Mouse (Mus musculus) cerebellum, adult 9-11 months (tissue): ENCODE measurements around the gene D10Jhu81e.

Experiments
- DNase-seq: peaks from one replicate; pipeline ENCODE4 v3.0.0; 2022

Gene D10Jhu81e

DNA sequence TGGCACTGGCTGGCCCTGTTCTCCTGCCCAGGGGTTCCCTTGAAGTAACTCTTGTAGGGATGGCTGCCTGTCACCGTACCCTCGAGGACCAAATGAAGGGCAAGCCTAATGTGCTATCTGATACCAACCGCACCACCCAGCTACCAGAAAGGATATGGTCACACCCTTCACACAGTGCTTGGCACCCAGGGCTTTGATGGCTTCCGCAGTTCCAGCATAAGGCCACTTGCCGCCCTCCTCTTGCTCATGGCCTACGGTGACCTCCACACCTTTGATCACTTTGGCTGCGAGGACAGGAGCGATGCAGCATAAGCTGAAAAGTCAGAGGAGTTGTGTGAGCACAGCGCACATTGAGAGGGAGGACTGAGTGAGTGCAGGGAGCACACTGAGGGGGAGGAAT, 6.3 kb downstream of the D10Jhu81e start:
- peak; percentile 54 for DNase-seq

DNA sequence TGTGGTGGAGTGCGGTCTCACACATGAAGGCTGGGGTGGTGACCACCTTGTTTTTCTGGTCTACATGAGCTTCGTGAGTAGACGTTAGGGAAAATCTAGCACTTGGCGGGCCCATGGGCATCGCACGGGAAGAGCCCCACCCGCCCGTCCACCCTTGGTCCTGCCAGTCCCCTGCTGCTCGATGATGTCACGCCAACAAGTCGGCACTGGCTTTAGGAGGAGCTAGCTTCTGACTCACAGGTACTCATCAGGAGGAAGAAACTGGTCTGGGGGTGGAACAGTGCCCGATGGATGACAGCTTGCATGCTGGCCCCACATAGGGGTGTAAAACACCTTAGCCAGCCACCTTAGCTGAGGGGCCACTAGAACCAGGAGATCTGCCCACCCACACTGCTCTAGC, 6.9 kb downstream of the D10Jhu81e start:
- no peak for DNase-seq

DNA sequence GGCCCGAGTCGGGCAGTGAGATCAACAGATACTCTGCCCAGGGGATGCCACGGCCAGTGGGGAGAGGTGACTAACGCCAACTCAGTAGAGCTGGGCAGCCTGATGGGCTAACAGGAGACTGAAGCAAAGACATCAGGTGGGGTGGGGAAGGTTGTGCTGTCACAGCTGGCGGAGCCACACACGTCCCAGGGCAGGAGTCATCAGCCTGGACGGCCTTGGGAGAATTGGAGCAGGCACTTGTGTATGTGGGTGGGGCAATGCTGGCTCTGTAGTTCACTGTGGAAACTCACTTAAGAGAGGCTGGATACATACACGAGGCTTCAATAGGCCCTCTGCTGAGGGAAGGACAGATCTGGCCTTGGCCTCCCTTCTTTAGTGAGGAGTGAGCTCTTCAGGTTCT, 8.5 kb downstream of the D10Jhu81e start:
- DNase-seq = no peak

DNA sequence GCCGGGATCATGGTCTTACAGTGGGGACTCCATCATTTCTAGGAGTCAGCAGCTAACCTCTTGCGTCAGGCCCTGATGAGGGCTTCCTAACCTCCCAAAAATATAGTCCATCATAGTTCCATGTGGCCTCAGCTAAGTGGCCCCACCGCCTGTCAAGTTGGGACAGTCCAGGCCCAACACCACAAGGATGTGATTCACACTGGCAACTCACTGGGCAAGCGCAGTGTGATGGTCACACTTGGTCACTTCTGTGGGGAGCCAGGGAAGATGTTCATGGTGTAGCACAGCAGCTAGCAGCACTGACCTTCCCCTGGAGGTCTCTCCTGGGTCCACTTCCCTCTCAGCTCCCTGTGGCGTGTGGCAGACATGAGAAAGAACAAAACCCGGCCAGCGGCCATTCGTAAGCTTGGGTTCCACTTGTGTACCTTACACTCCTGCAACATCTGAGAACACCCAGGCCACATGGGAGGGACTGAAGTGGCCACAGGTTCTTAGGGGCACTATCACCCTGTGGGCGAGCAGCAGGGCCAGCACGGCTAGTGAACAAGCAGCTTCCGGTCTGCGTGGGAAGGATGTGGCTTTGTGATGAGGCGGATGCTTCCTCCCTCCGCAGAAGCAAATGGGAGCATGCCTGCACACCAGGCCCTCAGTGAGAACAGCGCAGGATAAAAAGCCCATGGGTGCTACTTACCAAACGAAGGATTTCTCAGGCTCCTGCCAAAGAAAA, 9.1 kb downstream of the D10Jhu81e start:
- DNase-seq = peak; percentile 43

DNA sequence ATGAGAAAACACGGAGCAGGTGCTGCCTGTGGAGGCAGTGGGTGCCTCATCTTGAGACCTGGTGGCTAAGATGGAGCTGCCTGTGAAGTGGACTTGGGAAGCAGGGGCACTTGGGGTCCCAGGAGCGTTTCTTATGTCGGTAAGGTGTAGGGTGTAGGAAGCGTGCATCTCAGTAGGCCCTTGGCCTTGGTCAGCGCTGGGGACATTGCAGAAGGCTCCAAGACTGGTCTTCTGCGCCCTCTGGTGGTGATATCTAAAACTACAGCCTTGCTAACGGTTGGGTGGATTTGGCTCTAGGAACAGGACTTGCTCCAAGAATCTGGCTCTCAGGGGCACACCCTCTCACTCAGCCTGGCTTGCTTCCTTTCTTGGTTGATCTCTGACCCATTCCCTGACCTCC, 9.7 kb downstream of the D10Jhu81e start:
- DNase-seq = peak; percentile 83

DNA sequence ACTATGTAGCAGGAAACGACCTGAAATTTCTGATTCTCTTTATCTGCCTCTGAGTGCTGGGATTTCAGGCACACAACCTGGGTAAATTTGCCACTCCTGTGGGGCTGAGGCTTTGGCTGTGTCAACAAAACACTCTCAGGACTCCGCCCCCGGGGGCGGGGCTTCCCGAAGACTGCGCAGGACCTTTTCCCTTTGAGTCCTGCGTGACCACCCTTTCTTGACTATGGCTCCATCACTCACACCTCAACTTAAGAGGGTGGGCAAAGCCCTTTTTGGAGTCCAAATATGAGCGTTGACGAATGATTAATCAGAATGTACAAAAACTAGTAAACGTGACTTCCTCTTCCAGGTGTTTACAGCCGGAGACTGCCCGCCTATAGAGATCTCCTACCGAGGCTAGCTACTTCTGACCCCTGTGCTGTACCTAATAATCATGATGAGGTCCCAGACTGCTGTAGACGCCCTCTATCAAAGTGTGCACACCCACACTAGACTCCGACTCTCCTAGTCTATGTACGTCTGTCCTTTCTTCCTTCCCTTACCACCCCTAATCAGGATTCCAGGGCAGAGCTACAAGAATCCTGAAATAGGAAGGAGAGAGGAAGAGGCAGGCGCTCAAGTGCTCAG, 10.2 kb downstream of the D10Jhu81e start:
- DNase-seq = peak; percentile 72

DNA sequence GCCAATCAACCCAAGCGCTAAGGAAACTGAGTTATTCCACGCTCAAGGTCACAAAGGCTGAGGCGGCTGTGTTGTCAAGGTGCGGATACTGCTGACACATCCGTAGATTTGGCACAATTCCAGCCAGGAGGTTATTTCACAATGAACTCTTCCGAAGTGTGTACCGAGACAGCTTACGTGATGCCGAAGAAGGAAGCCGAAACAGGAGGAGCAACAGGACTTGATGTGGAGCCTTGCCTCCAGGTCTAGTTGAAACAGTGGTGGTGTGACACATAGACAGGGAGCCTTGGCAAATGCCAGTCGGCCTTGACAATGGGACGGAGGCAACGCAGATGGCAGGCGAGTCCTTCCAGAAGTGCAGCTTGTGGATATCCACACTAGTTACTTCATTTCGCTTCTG, 11.5 kb downstream of the D10Jhu81e start:
- peak; percentile 19 for DNase-seq

DNA sequence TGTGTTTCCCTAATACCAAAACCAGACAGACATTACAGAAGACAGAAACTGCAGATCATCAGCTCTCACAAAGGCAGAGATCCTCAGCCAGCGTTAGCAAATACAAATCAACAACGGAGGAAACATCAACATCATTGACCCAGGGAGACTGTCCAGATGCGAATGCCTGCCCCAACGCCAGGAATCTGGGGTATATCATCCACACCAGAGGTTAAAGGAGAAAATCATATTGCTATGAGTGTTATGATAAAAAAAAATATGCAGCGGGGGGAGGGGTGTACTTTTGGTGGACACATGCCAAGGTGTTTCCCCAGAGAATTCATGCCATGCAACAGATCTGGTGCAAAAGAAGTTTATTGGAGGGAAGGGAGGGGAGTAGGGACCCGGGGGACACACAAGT, 12.7 kb downstream of the D10Jhu81e start:
- DNase-seq = no peak

DNA sequence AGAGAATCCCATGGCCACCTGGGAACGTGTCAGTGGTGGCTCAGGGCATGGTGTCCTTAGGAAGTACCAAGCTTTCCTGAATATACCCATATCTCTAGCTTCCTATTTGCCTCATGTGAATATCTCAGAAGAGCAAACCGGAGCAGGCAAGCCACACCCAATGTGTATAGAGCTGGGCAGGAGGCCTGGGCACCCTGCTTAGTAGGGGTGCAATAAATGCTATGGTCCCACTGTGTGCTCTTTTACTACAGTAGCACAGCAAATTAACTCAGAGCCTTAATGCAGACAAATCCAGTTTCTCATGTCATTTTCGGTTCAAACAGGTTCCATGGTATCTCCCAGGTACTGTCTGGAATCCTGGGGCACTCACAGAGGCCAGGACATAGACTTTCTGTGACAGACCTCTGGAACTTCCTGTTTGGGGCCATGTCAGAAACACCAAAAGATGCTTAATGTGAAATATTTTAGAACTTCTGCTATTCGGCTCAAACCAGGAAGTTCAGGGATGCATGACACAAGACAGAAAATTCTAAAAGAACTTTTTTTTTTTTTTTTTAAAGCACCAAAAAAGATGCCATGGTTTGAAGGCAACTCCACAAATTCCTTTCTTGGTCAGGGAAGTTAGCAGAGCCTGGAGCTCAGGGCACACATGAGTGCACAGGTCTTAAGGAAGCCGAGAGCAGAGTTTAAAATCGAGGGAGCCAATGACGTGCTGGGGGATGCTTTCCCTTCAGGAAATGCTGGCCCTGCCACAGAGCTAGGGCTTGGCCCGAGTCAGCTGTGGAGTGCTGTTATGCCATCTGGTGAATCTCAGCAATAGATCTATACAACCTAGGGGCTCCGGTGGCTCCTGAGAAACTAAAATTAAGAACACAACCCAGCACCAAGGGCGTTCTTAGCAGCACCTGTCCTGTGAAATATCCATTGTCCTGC, 20.5 kb downstream of the D10Jhu81e start:
- DNase-seq = no peak

DNA sequence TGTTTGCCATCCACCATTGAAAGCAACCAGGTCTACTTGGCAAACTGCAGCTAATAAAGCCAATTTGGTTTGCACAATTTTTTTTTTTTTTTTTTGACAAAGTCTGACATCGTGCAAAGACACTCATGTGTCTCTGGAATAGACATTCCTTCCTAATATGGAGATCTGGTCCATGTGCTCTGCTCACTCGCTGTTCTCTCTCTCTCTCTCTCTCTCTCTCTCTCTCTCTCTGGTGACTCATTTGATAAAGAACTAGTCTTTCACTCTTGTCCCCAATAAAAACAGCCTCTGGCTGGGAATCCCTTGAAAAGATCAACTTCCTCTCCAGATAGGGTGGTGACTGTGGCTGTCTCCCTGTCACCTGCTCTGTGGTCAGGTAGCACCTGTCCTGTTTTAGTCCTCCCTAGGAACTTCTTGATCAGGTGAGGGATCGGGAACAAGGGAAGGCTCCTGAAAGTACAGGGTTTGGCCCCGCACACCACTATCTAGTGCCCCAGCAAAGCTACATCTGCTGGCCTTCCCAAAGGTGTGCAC, 21.6 kb downstream of the D10Jhu81e start:
- DNase-seq = no peak

DNA sequence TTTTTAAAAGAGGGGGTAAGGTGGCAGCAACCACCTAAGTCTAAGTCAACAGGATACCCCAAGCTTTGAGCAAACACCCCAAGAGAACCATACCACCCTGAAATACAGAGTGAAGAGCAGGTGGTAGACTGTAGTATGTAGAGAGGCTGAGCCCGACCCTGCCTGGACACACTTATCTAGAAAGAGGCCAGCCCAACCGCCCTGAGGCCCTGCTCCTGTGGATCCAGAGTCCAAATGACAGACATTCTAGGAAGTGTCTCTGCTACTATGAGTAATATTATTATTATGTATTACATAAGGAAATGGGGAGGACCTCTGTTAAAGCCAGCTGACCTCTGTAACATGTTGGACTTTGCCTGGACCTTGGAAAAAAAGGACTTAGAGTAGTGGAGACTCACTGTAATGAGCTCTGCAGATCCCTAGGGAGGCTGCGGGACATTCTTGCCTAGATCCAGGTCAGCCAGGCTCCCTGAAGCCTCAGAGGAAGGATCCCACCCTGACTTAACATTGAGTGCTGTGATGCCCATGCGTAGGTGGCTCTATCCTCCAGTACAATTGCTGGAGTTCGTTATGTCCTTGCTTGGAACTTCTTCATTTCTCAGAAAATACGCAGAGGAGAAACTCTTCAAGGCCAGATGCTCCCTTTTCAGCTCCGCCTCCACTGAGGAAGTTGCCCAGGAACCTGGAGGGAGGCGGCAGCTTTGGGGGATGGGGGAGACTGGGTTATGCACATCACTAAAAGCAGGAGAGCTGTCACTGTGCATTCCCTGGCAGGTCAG, 25.7 kb downstream of the D10Jhu81e start:
- no peak for DNase-seq

DNA sequence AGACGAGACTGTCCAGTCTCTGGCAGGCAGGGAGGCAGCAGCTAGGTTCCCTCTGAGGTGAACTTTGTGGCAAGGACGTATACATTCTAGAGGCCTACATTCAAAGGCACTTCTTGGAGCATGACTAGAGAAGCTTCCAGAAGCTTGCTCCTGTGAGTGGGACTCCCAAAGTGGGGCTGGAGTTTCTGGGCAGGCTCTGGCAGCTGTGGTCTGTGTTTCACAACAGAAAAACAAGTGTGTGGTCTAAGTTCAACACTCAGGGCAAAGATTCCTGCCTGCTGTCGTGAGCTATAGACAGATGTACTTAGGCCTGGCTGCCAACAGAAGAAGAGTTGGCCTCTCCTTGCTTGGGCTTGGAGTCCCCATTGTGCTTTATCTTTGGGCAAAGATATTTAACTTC, 28.7 kb downstream of the D10Jhu81e start:
- DNase-seq = no peak

DNA sequence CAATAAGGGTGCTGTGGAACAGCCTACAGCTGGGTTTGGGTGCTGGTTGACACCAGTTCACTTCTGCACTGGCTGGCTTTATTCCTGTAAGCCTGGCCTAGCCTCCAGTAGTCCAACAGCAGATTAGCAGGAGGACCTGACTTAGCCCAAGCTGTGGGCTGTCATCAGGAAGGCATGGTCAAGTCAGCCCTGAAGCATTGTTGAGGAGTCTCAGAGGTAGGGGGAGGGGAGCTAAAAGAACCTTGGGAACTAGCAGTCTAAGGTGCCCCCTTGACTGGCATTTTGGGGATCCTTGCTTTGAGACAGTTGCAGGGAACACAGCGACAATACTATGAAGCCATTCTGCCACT, 29.4 kb downstream of the D10Jhu81e start:
- no peak for DNase-seq

DNA sequence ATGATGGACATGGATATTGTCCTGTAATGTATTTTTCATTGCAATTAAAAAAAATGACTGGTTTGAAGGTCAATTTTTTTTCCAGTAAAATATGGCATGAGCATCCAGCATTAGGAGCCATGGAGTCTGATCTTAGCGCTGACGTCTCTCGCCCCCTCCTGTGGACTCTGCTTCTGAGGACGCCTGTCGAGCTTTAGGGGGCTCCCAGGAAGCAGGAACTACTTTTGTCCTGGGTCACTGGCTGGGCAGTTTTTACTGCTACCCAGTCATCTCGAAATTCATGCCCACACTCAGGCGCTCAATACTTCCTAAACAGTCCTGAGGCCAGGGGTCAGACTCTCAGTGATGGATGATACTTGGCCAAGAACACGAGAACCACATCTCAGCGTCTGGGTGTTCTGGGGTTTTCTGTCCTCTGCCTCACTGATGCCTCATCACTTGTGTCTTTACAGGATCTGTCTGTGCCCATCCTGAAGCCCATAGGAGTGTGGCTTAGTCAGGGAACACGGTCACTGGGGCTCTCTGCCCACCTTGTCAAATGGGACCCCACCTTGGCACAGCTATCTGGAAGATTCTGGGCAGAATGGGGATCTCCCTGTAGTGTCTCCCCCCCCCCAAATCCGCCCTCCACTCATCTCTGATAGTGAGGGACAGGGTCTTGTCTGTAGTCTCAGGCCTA, 29.9 kb downstream of the D10Jhu81e start:
- no peak for DNase-seq

DNA sequence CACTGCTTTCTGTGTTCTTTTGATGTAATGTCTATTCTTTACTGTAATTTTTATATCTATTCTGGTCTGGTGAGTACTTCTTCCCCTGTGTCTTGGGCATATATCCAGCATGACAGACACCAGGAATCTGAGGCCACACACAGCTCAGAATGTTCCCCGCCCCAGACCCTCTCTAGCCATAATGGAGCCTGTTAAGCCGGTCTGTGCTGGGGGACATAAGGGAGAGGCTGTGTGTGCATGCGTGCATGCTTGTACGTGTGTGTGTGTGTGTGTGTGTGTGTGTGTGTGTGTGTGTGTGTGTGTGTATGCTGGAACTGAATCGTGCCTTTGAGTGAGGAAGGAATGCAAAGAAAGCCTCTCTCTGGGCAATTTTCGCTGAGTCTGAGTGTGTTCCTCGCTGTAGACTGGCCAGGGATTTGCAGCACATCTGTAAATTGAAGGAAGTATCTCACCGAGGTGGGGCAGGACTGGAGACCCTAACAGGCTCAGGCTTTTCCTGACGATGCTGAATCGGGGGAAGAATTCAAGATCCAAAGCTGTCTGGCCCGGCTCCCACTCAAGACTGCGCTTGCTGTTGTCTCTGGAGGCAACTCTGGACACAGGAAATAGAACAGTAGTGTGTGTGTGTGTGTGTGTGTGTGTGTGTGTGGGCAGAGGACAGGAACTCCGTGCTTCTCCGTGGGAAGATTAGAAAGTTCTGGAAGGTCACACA, 30.6 kb downstream of the D10Jhu81e start:
- no peak for DNase-seq

DNA sequence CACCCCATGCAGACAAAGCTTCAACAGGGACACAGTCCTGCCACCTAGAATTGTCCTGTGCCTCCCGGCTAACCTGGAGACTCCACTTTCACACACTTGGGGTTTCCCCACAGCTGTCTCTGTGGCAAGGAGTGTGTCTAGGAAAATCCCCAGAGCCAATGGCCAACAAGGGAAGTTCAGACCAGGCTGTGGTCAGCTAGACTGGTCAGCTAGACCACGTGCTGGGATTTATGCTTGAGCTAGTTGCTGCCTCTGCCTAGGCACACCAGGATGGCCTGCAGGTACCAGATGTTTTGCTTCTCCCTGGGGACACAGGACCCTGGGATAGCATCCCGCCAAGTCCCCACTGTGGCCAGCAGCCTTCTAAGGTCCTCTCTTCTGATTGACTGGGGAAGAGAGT, 32.4 kb downstream of the D10Jhu81e start:
- no peak for DNase-seq

DNA sequence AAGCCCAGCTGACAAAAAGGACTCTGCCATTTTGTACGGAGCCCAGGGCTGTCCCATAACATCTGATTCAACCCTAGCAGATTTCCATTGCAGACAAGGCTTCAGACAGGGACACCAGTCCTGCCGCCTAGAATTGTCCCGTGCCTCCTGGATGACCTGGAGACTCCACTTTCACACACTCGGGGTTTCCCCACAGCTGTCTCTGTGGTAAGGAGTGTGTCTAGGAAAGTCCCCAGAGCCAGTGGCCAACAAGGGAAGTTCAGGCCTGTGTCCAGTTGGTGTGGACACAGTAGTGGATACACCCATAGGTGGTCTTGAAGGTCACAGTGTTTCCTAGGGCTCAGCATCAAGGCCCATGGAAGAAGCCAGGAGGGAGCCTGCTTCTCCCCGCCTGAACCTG, 33.6 kb downstream of the D10Jhu81e start:
- no peak for DNase-seq

DNA sequence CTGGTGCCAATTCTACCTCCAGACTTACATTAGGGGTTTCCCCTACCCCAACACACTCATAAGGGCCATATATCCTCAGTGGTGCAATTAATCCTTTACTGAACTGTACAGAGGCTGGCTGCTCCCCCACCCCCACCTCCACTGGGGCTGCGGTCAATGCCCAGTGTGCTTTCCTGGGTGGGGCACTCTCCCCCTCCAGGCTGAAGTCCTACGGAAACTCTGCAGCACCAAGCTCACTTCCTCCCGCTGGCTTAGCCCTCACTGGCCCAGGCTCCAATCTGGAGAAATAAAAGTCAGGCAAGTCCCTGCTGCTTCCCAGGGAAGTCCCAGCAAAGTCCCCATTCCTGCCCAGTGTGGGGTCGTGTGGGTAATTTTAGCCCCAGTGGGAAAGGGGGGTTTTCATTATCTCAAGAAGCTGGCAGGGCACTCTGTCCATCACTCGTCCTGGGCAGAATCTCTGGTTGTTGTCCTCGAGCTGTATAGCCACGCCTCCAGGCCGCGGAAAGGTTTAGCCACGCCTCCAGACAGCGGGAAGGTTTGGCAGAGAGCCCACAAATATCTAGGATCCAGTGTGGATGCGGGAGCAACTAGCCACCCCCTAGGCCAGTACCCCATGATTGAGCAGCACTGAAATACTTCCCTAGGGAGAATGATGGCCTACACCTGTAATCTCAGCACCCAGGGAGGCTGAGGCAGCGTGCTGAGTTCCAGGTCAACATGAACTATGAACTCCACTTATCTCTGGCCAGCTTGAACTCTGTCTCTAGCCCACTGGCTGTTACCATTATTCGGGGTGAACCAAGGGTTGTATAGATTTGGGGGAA, 34.4 kb downstream of the D10Jhu81e start:
- DNase-seq = no peak

DNA sequence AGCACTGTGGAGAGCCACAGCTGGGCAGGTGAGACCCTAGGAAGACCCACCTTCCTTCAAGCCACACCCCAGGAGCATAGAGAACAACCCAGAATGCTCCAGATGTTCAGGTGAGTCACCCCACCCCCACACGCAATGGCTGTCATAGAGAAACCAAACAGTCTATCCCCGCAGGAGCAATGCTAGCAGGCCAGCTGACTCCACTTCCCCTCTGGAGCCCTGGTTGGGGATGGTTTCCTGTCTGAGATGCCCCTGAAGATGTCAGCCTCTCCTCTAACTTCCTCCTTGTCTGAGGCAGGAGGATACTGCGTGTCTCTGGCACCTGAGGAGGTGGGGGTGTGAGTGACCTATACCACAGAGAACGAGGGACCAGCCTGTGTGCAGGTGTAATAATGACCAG, 35.2 kb downstream of the D10Jhu81e start:
- DNase-seq = no peak

DNA sequence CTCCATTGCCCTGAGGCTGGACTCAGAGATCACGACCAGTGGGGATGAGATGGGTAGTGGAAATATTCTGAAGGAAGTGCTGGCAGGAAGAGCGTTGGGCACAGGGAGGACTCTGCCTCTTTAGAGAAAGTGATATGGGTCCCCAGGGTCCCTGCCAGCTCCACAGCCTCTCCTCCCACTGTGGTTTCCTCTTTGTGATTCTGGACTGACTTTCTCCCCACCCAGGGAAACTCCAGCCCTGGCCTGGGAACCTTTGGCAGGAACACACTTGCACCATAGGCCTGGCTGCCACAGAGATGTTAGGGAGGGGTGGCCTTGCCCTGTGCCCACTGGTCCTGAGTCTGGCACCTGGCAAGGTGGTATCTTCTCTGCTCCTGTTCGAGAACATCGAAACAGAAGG, 39.6 kb downstream of the D10Jhu81e start:
- DNase-seq = no peak

DNA sequence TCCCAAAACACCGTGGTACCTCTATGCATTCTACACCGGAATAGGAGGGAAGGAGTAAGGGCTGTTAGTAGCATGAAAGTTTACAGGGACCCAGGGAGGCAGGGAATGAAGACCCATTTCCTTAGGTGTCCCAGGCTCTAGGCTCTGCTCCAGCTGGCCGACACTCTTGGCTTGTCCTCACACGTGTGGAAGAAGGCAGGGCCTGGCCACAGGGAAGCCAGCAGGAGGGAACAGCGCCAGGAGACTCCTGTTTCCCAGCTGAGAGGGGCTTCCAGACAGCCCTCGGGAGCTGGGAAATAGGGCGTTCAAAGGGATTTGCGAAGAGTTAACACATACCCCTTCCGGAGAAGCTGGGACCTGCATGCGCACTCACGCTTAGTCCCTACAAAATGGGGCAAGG, 40.2 kb downstream of the D10Jhu81e start:
- DNase-seq = no peak
